Mouse (Mus musculus): ENCODE results near the gene Wfdc9. TPM values are rescaled to one million over a fixed set of nuclear protein-coding genes. Genes with fewer than 3 reads are reported as not detected.

The Wfdc9 gene
- polyA plus RNA-seq, 1 experiment = not detected

GRCm38 (mm10) chr2:164679906-164680305 is 23.5 kb upstream of the Wfdc9 start:
- Histone ChIP-seq H3K27ac (ENCODE audit: insufficient read depth, low read length) (no peak overlapping the region), H3K27me3 (ENCODE audit: control insufficient read depth, insufficient read depth, low read length) (no peaks in the 10 kb centered on the region; the same call in 1 of the 2 replicates), H3K4me1 (ENCODE audit: control insufficient read depth, insufficient read depth, low read length) (no peaks in the 10 kb centered on the region), H3K4me3 (replicated peaks; ENCODE audit: insufficient read depth, low read depth, low read length) (no peak overlapping the region)
- WGBS = 76% methylated on average over 3 of the region's 3 CpGs
- no peak for DNase-seq
- TF ChIP-seq CTCF (IDR thresholded peaks at IDR 0.05; ENCODE audit: borderline replicate concordance, insufficient read depth, low read depth, low read length) (no peak), POLR2A (IDR thresholded peaks at IDR 0.05; ENCODE audit: borderline replicate concordance, insufficient read depth, low read length) (no peak)

- peak; percentile 48 to 55 for DNase-seq
- TF ChIP-seq POLR2A (IDR thresholded peaks at IDR 0.05; ENCODE audit: borderline replicate concordance, insufficient read depth, low read length) = no peak
- TF ChIP-seq CTCF (IDR thresholded peaks at IDR 0.05; ENCODE audit: borderline replicate concordance, insufficient read depth, low read depth, low read length) = peak; percentile 78
- H3K4me3 ChIP-seq (replicated peaks; ENCODE audit: insufficient read depth, low read depth, low read length) = no peak overlapping the region
- H3K27me3 ChIP-seq (ENCODE audit: control insufficient read depth, insufficient read depth, low read length) = no peaks in the 10 kb centered on the region; the same call in 1 of the 2 replicates
- no peak overlapping the region for H3K27ac ChIP-seq (ENCODE audit: insufficient read depth, low read length)
- 17% methylated on average over 19 of the region's 19 CpGs for WGBS
- no peaks in the 10 kb centered on the region for H3K4me1 ChIP-seq (ENCODE audit: control insufficient read depth, insufficient read depth, low read length)
These were observed 22.7 kb upstream of the Wfdc9 start for GRCm38 (mm10) chr2:164678848-164679625.

DNA sequence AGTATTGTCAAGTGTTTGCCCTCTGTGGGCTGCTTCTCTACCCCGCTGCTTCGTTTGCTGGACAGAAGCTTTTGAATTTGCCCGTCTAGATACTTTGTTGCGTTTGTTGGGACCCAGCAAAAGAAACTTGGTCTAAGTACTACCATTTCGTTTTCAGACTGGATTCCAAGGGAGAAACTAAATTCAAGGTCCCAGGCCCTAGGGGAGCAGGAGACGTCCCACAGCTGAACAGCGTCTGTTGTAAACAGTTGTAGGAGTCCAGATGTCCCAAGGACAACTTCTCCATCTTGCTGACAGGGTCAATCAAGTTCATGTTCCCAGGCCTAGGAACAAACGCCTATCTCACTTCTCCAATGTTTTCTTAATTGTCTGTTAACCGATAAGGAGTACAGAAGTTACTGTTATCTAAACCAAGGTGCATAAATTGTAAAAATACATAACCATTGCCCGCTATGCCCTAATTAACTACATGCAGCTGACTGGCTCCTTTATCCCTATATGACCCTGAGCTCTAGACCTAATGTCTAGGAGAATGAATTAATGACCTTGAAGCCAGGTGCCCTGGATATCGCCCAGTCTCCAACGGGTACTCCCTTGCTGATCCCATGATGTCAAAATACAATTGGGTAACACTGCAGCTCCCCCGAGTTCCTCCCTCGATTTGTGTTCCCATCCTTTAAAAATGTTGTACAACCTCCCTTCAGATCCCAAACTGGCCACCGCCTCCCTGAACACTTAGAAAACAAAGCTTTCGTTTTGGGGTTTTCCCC is 20.7 kb upstream of the Wfdc9 start:
- Histone ChIP-seq H3K27me3 (ENCODE audit: control insufficient read depth, insufficient read depth, low read length) (no peaks in the 10 kb centered on the region; the same call in 1 of the 2 replicates), H3K4me3 (replicated peaks; ENCODE audit: insufficient read depth, low read depth, low read length) (no peak overlapping the region), H3K27ac (ENCODE audit: insufficient read depth, low read length) (no peak overlapping the region), H3K4me1 (ENCODE audit: control insufficient read depth, insufficient read depth, low read length) (no peaks in the 10 kb centered on the region)
- no peak for DNase-seq
- no peak for TF ChIP-seq POLR2A (IDR thresholded peaks at IDR 0.05; ENCODE audit: borderline replicate concordance, insufficient read depth, low read length)
- no peak for TF ChIP-seq CTCF (IDR thresholded peaks at IDR 0.05; ENCODE audit: borderline replicate concordance, insufficient read depth, low read depth, low read length)
- 86% methylated on average over 16 of the region's 16 CpGs for WGBS

DNA sequence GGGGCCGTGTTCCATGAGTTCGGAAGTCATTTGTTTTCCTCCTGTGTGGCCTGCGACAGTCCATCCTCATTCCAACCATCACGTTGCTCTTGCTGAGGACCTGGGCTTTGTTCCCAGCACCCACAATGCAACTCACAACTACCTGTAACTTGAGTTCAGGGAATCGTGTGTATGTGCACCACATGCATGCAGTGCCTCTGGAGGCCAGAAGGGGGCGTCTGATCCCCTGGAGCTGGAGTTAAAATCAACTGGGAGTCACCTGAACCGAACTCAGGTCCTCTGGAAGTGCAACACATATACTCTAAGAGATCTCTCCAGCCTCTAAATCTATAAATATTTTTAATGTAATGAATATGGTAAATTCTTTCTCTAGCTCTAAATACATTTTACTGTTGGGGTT is 19.7 kb upstream of the Wfdc9 start:
- Histone ChIP-seq H3K27ac (ENCODE audit: insufficient read depth, low read length) (no peak overlapping the region), H3K4me3 (replicated peaks; ENCODE audit: insufficient read depth, low read depth, low read length) (no peak overlapping the region), H3K27me3 (ENCODE audit: control insufficient read depth, insufficient read depth, low read length) (no peaks in the 10 kb centered on the region; the same call in 1 of the 2 replicates), H3K4me1 (ENCODE audit: control insufficient read depth, insufficient read depth, low read length) (no peaks in the 10 kb centered on the region)
- WGBS = 81% methylated on average over 7 of the region's 7 CpGs
- no peak for DNase-seq
- TF ChIP-seq CTCF (IDR thresholded peaks at IDR 0.05; ENCODE audit: borderline replicate concordance, insufficient read depth, low read depth, low read length) = no peak
- TF ChIP-seq POLR2A (IDR thresholded peaks at IDR 0.05; ENCODE audit: borderline replicate concordance, insufficient read depth, low read length) = no peak

GRCm38 (mm10) chr2:164673987-164674386 is 17.6 kb upstream of the Wfdc9 start, which contains the start of gene Wfdc11:
Gene Wfdc11, minus strand, starts transcription at chr2:164674087.
- no peaks in the 10 kb centered on the region; the same call in 1 of the 2 replicates for H3K27me3 ChIP-seq (ENCODE audit: control insufficient read depth, insufficient read depth, low read length)
- H3K4me1 ChIP-seq (ENCODE audit: control insufficient read depth, insufficient read depth, low read length) = no peaks in the 10 kb centered on the region
- no peak for DNase-seq
- no peak within 1 kb of the TSS for H3K4me3 ChIP-seq (replicated peaks; ENCODE audit: insufficient read depth, low read depth, low read length)
- H3K27ac ChIP-seq (ENCODE audit: insufficient read depth, low read length) = no peak within 1 kb of the TSS
- WGBS = 75% methylated on average over 7 of the region's 7 CpGs
- TF ChIP-seq POLR2A (IDR thresholded peaks at IDR 0.05; ENCODE audit: borderline replicate concordance, insufficient read depth, low read length) = no peak
- no peak for TF ChIP-seq CTCF (IDR thresholded peaks at IDR 0.05; ENCODE audit: borderline replicate concordance, insufficient read depth, low read depth, low read length)

GRCm38 (mm10) chr2:164670938-164671337 is 14.6 kb upstream of the Wfdc9 start:
- DNase-seq = no peak
- no peak overlapping the region for H3K4me3 ChIP-seq (replicated peaks; ENCODE audit: insufficient read depth, low read depth, low read length)
- no peaks in the 10 kb centered on the region for H3K27me3 ChIP-seq (ENCODE audit: control insufficient read depth, insufficient read depth, low read length)
- 11% methylated on average over 1 of the region's 1 CpGs for WGBS
- H3K27ac ChIP-seq (ENCODE audit: insufficient read depth, low read length) = no peak overlapping the region
- no peak for TF ChIP-seq POLR2A (IDR thresholded peaks at IDR 0.05; ENCODE audit: borderline replicate concordance, insufficient read depth, low read length)
- no peak for TF ChIP-seq CTCF (IDR thresholded peaks at IDR 0.05; ENCODE audit: borderline replicate concordance, insufficient read depth, low read depth, low read length)
- H3K4me1 ChIP-seq (ENCODE audit: control insufficient read depth, insufficient read depth, low read length) = no peaks in the 10 kb centered on the region

DNA sequence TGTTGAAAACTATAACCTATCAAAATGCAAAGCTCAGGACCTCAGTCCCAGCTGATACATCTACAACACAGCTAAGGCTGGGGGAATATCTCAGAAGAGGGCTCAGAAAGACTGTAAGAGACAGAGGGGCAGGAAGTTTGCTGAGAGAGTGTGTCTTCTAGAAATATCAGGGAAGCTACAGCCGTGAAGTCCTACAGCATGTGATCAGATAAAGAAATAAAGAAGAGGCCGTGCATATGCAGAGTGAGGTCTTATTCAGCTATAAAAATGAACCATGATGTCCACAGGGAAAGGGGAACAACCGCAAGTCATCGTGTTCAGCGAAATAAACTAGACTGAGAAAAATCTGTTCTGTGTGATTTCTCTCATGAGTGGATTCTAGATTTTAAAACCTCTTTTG is 13.9 kb upstream of the Wfdc9 start:
- no peak for DNase-seq
- Histone ChIP-seq H3K27ac (ENCODE audit: insufficient read depth, low read length) (no peak overlapping the region), H3K27me3 (ENCODE audit: control insufficient read depth, insufficient read depth, low read length) (no peaks in the 10 kb centered on the region), H3K4me3 (replicated peaks; ENCODE audit: insufficient read depth, low read depth, low read length) (no peak overlapping the region), H3K4me1 (ENCODE audit: control insufficient read depth, insufficient read depth, low read length) (no peaks in the 10 kb centered on the region)
- WGBS = 82% methylated on average over 5 of the region's 5 CpGs
- TF ChIP-seq POLR2A (IDR thresholded peaks at IDR 0.05; ENCODE audit: borderline replicate concordance, insufficient read depth, low read length) (no peak), CTCF (IDR thresholded peaks at IDR 0.05; ENCODE audit: borderline replicate concordance, insufficient read depth, low read depth, low read length) (no peak)

Measured in cerebellum, adult 2 months (tissue).